9 mouse cellular contexts compared by ENCODE assay signal in the genomic region with DNA sequence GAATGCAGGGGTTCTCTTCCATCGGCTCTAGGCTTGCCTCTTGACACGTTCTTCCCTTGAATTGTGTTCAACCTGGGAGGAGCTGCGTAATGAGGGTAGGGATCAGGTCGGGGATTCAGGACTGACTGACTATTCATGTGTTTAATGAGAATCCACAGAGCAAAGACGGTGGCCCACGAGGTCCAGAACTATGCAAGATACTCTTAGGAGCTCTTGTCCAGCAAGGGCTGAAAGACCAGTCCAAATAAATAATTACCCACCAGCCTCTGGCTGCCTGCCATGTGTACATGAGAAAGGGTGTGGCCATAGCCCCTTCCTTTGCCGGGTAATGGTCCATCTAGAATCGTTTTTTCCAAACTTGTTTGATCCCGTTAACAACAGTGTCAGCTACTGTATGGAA. TPM values are rescaled to one million over a fixed set of nuclear protein-coding genes. Genes with fewer than 3 reads are reported as not detected.
DNase-seq lines count a peak whose midpoint lies in the region; ATAC-seq and TF ChIP-seq lines count a peak whose summit lies in the region.
"Had no signal": no experiment of that assay in that cellular context is flagged by ENCODE, and none has a peak within 500 bp of the region (broad histone marks: within the 10 kb centered on the region; RNA-seq: fewer than 3 reads in every experiment).

No protein-coding gene starts in this region.

- no peak for TF ChIP-seq CTCF in hindbrain, postnatal 0 days (IDR thresholded peaks at IDR 0.05; ENCODE audit: low read depth)
- no peak for TF ChIP-seq CTCF in liver, postnatal 0 days (IDR thresholded peaks at IDR 0.05; ENCODE audit: low read depth)
- no peak for TF ChIP-seq CTCF in stomach, postnatal 0 days (IDR thresholded peaks at IDR 0.05; ENCODE audit: low read depth)

- peak overlapping the region; percentile 96 for H3K4me2 ChIP-seq in neural tube, embryonic 12.5 days (replicated peaks)
- peak overlapping the region; percentile 36 for H3K4me2 ChIP-seq in hindbrain, postnatal 0 days (ENCODE audit: low read depth, low read length)
- peak overlapping the region; percentile 26; the same call in 1 of the 2 replicates for H3K4me2 ChIP-seq in liver, postnatal 0 days (ENCODE audit: low read depth, low read length)
- peak overlapping the region; percentile 27 for H3K4me2 ChIP-seq in stomach, postnatal 0 days (replicated peaks; ENCODE audit: low read depth)

- no peaks in the 10 kb centered on the region for H3K36me3 ChIP-seq in neural tube, embryonic 12.5 days
- H3K36me3 ChIP-seq in hindbrain, postnatal 0 days (ENCODE audit: insufficient read depth, low read length): no peaks in the 10 kb centered on the region
- no peaks in the 10 kb centered on the region for H3K36me3 ChIP-seq in liver, postnatal 0 days (replicated peaks; ENCODE audit: insufficient read depth, low read length)
- H3K36me3 ChIP-seq in stomach, postnatal 0 days (ENCODE audit: control insufficient read depth, insufficient read depth, low read length): no peaks in the 10 kb centered on the region

- WGBS in neural tube, embryonic 12.5 days: 42% methylated on average over 9 of the region's 9 CpGs
- 22% methylated on average over 9 of the region's 9 CpGs for WGBS in hindbrain, postnatal 0 days
- 48% methylated on average over 9 of the region's 9 CpGs for WGBS in liver, postnatal 0 days (ENCODE audit: insufficient replicate concordance)
- WGBS in stomach, postnatal 0 days: 11% methylated on average over 9 of the region's 9 CpGs

- H3K27ac ChIP-seq in neural tube, embryonic 12.5 days: no peak overlapping the region
- no peak overlapping the region for H3K27ac ChIP-seq in hindbrain, postnatal 0 days
- no peak overlapping the region for H3K27ac ChIP-seq in liver, postnatal 0 days (ENCODE audit: low read depth)
- H3K27ac ChIP-seq in stomach, postnatal 0 days (replicated peaks): peak overlapping the region; percentile 82
- H3K27ac ChIP-seq: liver, embryonic 14.5 days had no signal

- DNase-seq in neural tube, embryonic 10.5 days (ENCODE audit: extremely low spot score, low spot score): no peak
- no peak for DNase-seq in hindbrain, postnatal 0 days (ENCODE audit: low spot score)
- peak; percentile 58 for DNase-seq in liver, postnatal 0 days
- DNase-seq in stomach, postnatal 0 days (ENCODE audit: low spot score): no peak
- no peak for DNase-seq in gastrocnemius, postnatal 4 days (ENCODE audit: low spot score in 2 of 2)
- no peak for DNase-seq in thymus, postnatal 0 days (ENCODE audit: low spot score)

- ATAC-seq in neural tube, embryonic 12.5 days (ENCODE audit: low FRiP score, low read depth): no peak
- no peak for ATAC-seq in hindbrain, postnatal 0 days
- no peak for ATAC-seq in liver, postnatal 0 days
- no peak for ATAC-seq in stomach, postnatal 0 days (ENCODE audit: low FRiP score, low TSS enrichment)

- H3K9ac ChIP-seq in neural tube, embryonic 12.5 days: 0 out of 2 replicates have a peak overlapping the region, but pooled peaks have one; percentile 1
- no peak overlapping the region for H3K9ac ChIP-seq in hindbrain, postnatal 0 days (replicated peaks; ENCODE audit: low read length)
- H3K9ac ChIP-seq in liver, postnatal 0 days (replicated peaks): no peak overlapping the region
- no peak overlapping the region for H3K9ac ChIP-seq in stomach, postnatal 0 days (ENCODE audit: low read length)
- H3K9ac ChIP-seq: liver, embryonic 14.5 days had no signal

- H3K4me1 ChIP-seq in neural tube, embryonic 12.5 days: peaks cover 76% of the 10 kb centered on the region
- peaks cover 66% of the 10 kb centered on the region for H3K4me1 ChIP-seq in hindbrain, postnatal 0 days (ENCODE audit: insufficient read depth, low read length)
- H3K4me1 ChIP-seq in liver, postnatal 0 days (ENCODE audit: insufficient read depth): peaks cover 70% of the 10 kb centered on the region
- peaks cover 39% of the 10 kb centered on the region for H3K4me1 ChIP-seq in stomach, postnatal 0 days (replicated peaks; ENCODE audit: control insufficient read depth, insufficient read depth)

- TF ChIP-seq EP300 in liver, postnatal 0 days (IDR thresholded peaks at IDR 0.05; ENCODE audit: low read depth): no peak
- no peak for TF ChIP-seq EP300 in stomach, postnatal 0 days (optimal IDR thresholded peaks at IDR 0.05)

- no peaks in the 10 kb centered on the region for H3K9me3 ChIP-seq in neural tube, embryonic 12.5 days
- H3K9me3 ChIP-seq in hindbrain, postnatal 0 days (ENCODE audit: low read length): no peaks in the 10 kb centered on the region
- H3K9me3 ChIP-seq in liver, postnatal 0 days (ENCODE audit: low read length): no peaks in the 10 kb centered on the region
- H3K9me3 ChIP-seq in stomach, postnatal 0 days (ENCODE audit: control insufficient read depth, low read length): no peaks in the 10 kb centered on the region

- no peaks in the 10 kb centered on the region for H3K27me3 ChIP-seq in neural tube, embryonic 12.5 days (replicated peaks)
- H3K27me3 ChIP-seq in hindbrain, postnatal 0 days (ENCODE audit: insufficient read depth, low read length): no peaks in the 10 kb centered on the region
- no peaks in the 10 kb centered on the region for H3K27me3 ChIP-seq in liver, postnatal 0 days (ENCODE audit: insufficient read depth, low read length)
- H3K27me3 ChIP-seq in stomach, postnatal 0 days (ENCODE audit: control insufficient read depth, insufficient read depth, low read length): no peaks in the 10 kb centered on the region

- no peak overlapping the region for H3K4me3 ChIP-seq in neural tube, embryonic 12.5 days
- H3K4me3 ChIP-seq in hindbrain, postnatal 0 days (ENCODE audit: low read length): no peak overlapping the region
- no peak overlapping the region for H3K4me3 ChIP-seq in liver, postnatal 0 days (ENCODE audit: low read depth, low read length)
- no peak overlapping the region for H3K4me3 ChIP-seq in stomach, postnatal 0 days (ENCODE audit: low read depth, low read length)
- H3K4me3 ChIP-seq: erythroblast, embryonic 14.5 days had no signal

RNA-seq across cellular contexts. Expression of a gene that starts 4.9 kb away (rescaled TPM):
- polyA plus RNA-seq in neural tube, embryonic 12.5 days (2016; fragmentation: Nextera tagmentation; extraction: Ambion mirVana): 62.2 and 63.4 TPM in 2 replicates
- 129 and 135 TPM in 2 replicates for total RNA-seq in hindbrain, postnatal 0 days (2014; rRNA removed)
- 41.9 and 50.6 TPM in 2 replicates for polyA plus RNA-seq in hindbrain, postnatal 0 days (2015; fragmentation: Nextera tagmentation; extraction: Ambion mirVana)
- polyA plus RNA-seq in liver, postnatal 0 days (2015; fragmentation: Nextera tagmentation; extraction: Ambion mirVana): 3.6 and 4.3 TPM in 2 replicates
- 13.0 and 13.8 TPM in 2 replicates for polyA plus RNA-seq in stomach, postnatal 0 days (2015; fragmentation: Nextera tagmentation; extraction: Ambion mirVana)
- 10 to 100 TPM; 53.8 to 55.2 TPM for total RNA-seq in gastrocnemius, postnatal 4 days (2021)
- polyA plus RNA-seq in thymus, postnatal 0 days (2015; fragmentation: Nextera tagmentation; extraction: Ambion mirVana): 19.9 and 26.4 TPM in 2 replicates

Comparison
In these comparisons a context has a peak if more than half of its experiments do, and no peak if none do; other contexts are left out.
1. H3K4me2 ChIP-seq: peak in every context shown above with its lines; median percentile 96 in neural tube, embryonic 12.5 days; 36 in hindbrain, postnatal 0 days; 27 in stomach, postnatal 0 days; 26 in liver, postnatal 0 days.